ENCODE assay signal across 7 mouse cellular contexts in the genomic region with DNA sequence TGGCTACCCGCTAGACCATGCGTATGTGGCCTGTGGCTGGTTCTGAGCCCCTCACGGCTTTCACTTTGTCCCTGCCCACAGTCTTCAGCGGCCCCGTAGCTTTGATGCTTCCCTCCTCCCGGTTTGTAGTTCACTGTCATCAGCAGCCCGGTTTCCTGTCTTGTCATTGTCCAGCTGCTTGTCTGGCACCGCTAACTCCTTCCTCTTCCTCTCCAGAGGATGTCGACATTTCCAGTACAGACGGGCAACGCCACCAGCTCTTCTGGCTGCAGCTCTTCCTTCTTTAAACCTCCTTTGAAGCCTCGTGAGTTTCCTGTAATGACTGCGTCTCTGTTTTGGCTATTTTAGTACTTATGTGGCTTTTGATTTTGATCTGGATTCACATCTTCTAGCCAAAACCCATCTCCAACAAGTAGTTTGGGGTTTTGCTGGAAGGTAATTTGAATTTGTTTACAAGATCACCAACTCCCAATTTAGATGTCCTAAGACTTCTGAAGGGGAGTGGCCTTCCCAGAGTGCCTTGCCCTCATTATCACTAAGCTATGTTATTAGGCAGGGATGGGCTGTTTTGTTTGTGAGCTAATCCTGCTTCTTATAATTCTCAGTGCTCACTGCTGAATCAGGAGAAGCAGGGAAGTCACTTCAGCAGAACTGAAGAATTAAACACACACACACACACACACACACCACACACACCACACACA.
DNase-seq lines count a peak whose midpoint lies in the region; ATAC-seq lines count a peak whose summit lies in the region.

No protein-coding gene starts in this region.

- H3K4me3 ChIP-seq in heart, embryonic 15.5 days = peak overlapping the region; percentile 7

- peak; percentile 81 for ATAC-seq in common myeloid progenitor, adult 5-6 weeks (replicated peaks; ENCODE audit: low read depth, poor library complexity, severe bottlenecking)
- ATAC-seq in heart, embryonic 15.5 days (replicated peaks; ENCODE audit: insufficient number of reproducible peaks, insufficient read depth, low FRiP score, low read depth) = peak; percentile 71; the same call in 1 of the 2 replicates

- no peaks in the 10 kb centered on the region for H3K27me3 ChIP-seq in heart, embryonic 15.5 days

- peak; percentile 37 to 54 for DNase-seq in urinary bladder, postnatal 36 days (ENCODE audit: low spot score in 2 of 2)
- no peak for DNase-seq in urinary bladder, adult 2 months (ENCODE audit: low spot score)
- DNase-seq in kidney, postnatal 36 days = peak; percentile 67 to 79
- peak; percentile 92 for DNase-seq in lung, postnatal 36 days
- DNase-seq in spleen, postnatal 10 days (ENCODE audit: low spot score in 2 of 2) = peak; percentile 69 to 70

- H3K36me3 ChIP-seq in heart, embryonic 15.5 days = no peaks in the 10 kb centered on the region

- 45% methylated on average over 13 of the region's 13 CpGs for WGBS in heart, embryonic 15.5 days

- peak overlapping the region; percentile 38 for H3K4me2 ChIP-seq in heart, embryonic 15.5 days

- H3K9ac ChIP-seq in heart, embryonic 15.5 days = no peak overlapping the region

- H3K27ac ChIP-seq in heart, embryonic 15.5 days = peak overlapping the region; percentile 75

- no peaks in the 10 kb centered on the region for H3K9me3 ChIP-seq in heart, embryonic 15.5 days (replicated peaks)

- peaks cover 6% of the 10 kb centered on the region for H3K4me1 ChIP-seq in heart, embryonic 15.5 days (replicated peaks)
